Mouse (Mus musculus): Measurements from ENCODE around the gene Arhgap23. TPM values are rescaled to one million over a fixed set of nuclear protein-coding genes. Genes with fewer than 3 reads are reported as not detected.

The Arhgap23 gene
- polyA plus RNA-seq, 1 experiment from 2014 or later = 8.4 TPM

- 58% methylated on average over 13 of the region's 13 CpGs for WGBS
- H3K4me2 ChIP-seq (replicated peaks) = no peak overlapping the region
These were observed 96.5 kb downstream of the Arhgap23 start for GRCm38 (mm10) chr11:97511661-97512369.

GRCm38 (mm10) chr11:97512511-97512910, 97.2 kb downstream of the Arhgap23 start:
- 33% methylated on average over 6 of the region's 6 CpGs for WGBS
- Histone ChIP-seq H3K4me2 (replicated peaks) (no peak overlapping the region), H3K9ac (replicated peaks) (no peak overlapping the region), H3K27me3 (no peaks in the 10 kb centered on the region), H3K4me3 (no peak overlapping the region), H3K9me3 (no peaks in the 10 kb centered on the region), H3K36me3 (peaks cover 23% of the 10 kb centered on the region), H3K27ac (replicated peaks) (no peak overlapping the region), H3K4me1 (0 out of 2 replicates have a peak, but pooled peaks cover 3% of the 10 kb centered on the region)
- no peak for ATAC-seq (replicated peaks)

More at GRCm38 (mm10) chr11:97511661-97512369, 96.5 kb downstream of the Arhgap23 start:
- Histone ChIP-seq H3K4me3 (no peak overlapping the region), H3K36me3 (peaks cover 20% of the 10 kb centered on the region), H3K27ac (replicated peaks) (no peak overlapping the region), H3K9ac (replicated peaks) (no peak overlapping the region), H3K4me1 (0 out of 2 replicates have a peak, but pooled peaks cover 3% of the 10 kb centered on the region), H3K27me3 (no peaks in the 10 kb centered on the region), H3K9me3 (no peaks in the 10 kb centered on the region)
- no peak for ATAC-seq (replicated peaks)

GRCm38 (mm10) chr11:97513066-97513465, 97.7 kb downstream of the Arhgap23 start:
- 72% methylated on average over 3 of the region's 3 CpGs for WGBS
- Histone ChIP-seq H3K36me3 (peaks cover 27% of the 10 kb centered on the region), H3K9ac (replicated peaks) (no peak overlapping the region), H3K4me2 (replicated peaks) (no peak overlapping the region), H3K27ac (replicated peaks) (no peak overlapping the region), H3K4me1 (0 out of 2 replicates have a peak, but pooled peaks cover 3% of the 10 kb centered on the region), H3K4me3 (no peak overlapping the region), H3K9me3 (no peaks in the 10 kb centered on the region), H3K27me3 (no peaks in the 10 kb centered on the region)
- no peak for ATAC-seq (replicated peaks)

- Histone ChIP-seq H3K36me3 (peaks cover 82% of the 10 kb centered on the region), H3K27me3 (no peaks in the 10 kb centered on the region), H3K9me3 (no peaks in the 10 kb centered on the region), H3K27ac (replicated peaks) (no peak overlapping the region), H3K4me1 (0 out of 2 replicates have a peak, but pooled peaks cover 12% of the 10 kb centered on the region), H3K4me2 (replicated peaks) (no peak overlapping the region), H3K9ac (replicated peaks) (no peak overlapping the region), H3K4me3 (no peak overlapping the region)
- ATAC-seq (replicated peaks) = no peak
- 94% methylated on average over 7 of the region's 7 CpGs for WGBS
These were observed 105.2 kb downstream of the Arhgap23 start for GRCm38 (mm10) chr11:97520541-97520940.

GRCm38 (mm10) chr11:97521741-97522474, 106.6 kb downstream of the Arhgap23 start:
- Histone ChIP-seq H3K27ac (replicated peaks) (no peak overlapping the region), H3K36me3 (peaks cover 80% of the 10 kb centered on the region), H3K4me3 (no peak overlapping the region), H3K27me3 (no peaks in the 10 kb centered on the region), H3K4me1 (0 out of 2 replicates have a peak, but pooled peaks cover 12% of the 10 kb centered on the region), H3K9ac (replicated peaks) (no peak overlapping the region), H3K9me3 (no peaks in the 10 kb centered on the region), H3K4me2 (replicated peaks) (no peak overlapping the region)
- no peak for ATAC-seq (replicated peaks)
- 87% methylated on average over 29 of the region's 29 CpGs for WGBS

GRCm38 (mm10) chr11:97523107-97523506, 107.8 kb downstream of the Arhgap23 start:
- Histone ChIP-seq H3K27ac (replicated peaks) (peak overlapping the region; percentile 27; the same call in 1 of the 2 replicates), H3K4me3 (no peak overlapping the region), H3K27me3 (no peaks in the 10 kb centered on the region), H3K9me3 (no peaks in the 10 kb centered on the region), H3K4me2 (replicated peaks) (no peak overlapping the region), H3K4me1 (0 out of 2 replicates have a peak, but pooled peaks cover 12% of the 10 kb centered on the region), H3K9ac (replicated peaks) (no peak overlapping the region), H3K36me3 (peaks cover 74% of the 10 kb centered on the region)
- WGBS = 90% methylated on average over 14 of the region's 14 CpGs
- no peak for ATAC-seq (replicated peaks)

- Histone ChIP-seq H3K9me3 (no peaks in the 10 kb centered on the region), H3K27me3 (no peaks in the 10 kb centered on the region), H3K4me3 (no peak overlapping the region), H3K36me3 (peaks cover 69% of the 10 kb centered on the region), H3K9ac (replicated peaks) (no peak overlapping the region; the same call in 1 of the 2 replicates), H3K4me1 (0 out of 2 replicates have a peak, but pooled peaks cover 12% of the 10 kb centered on the region), H3K4me2 (replicated peaks) (no peak overlapping the region), H3K27ac (replicated peaks) (peak overlapping the region; percentile 27; the same call in 1 of the 2 replicates)
- 21% methylated on average over 1 of the region's 1 CpGs for WGBS
- ATAC-seq (replicated peaks) = peak; percentile 27; the same call in 1 of the 2 replicates
These were observed 108.5 kb downstream of the Arhgap23 start for GRCm38 (mm10) chr11:97523827-97524261.

GRCm38 (mm10) chr11:97524306-97524705, 109.0 kb downstream of the Arhgap23 start:
- Histone ChIP-seq H3K36me3 (peaks cover 70% of the 10 kb centered on the region), H3K27me3 (no peaks in the 10 kb centered on the region), H3K9ac (replicated peaks) (no peak overlapping the region; the same call in 1 of the 2 replicates), H3K4me1 (0 out of 2 replicates have a peak, but pooled peaks cover 12% of the 10 kb centered on the region), H3K9me3 (no peaks in the 10 kb centered on the region), H3K27ac (replicated peaks) (peak overlapping the region; percentile 23), H3K4me3 (no peak overlapping the region), H3K4me2 (replicated peaks) (no peak overlapping the region)
- ATAC-seq (replicated peaks) = no peak
- 68% methylated on average over 9 of the region's 9 CpGs for WGBS

- no peak overlapping the region for H3K9ac ChIP-seq (replicated peaks)
These were observed 110.0 kb downstream of the Arhgap23 start for GRCm38 (mm10) chr11:97525313-97525712.

GRCm38 (mm10) chr11:97528282-97528808, 113.0 kb downstream of the Arhgap23 start:
- Histone ChIP-seq H3K9me3 (no peaks in the 10 kb centered on the region), H3K36me3 (peaks cover 43% of the 10 kb centered on the region), H3K9ac (replicated peaks) (no peak overlapping the region), H3K4me2 (replicated peaks) (no peak overlapping the region), H3K27ac (replicated peaks) (no peak overlapping the region), H3K4me1 (peaks cover 28% of the 10 kb centered on the region), H3K27me3 (peaks cover 6% of the 10 kb centered on the region; the same call in 1 of the 2 replicates), H3K4me3 (no peak overlapping the region)
- WGBS = 83% methylated on average over 18 of the region's 18 CpGs
- ATAC-seq (replicated peaks) = no peak

More at GRCm38 (mm10) chr11:97525313-97525712, 110.0 kb downstream of the Arhgap23 start:
- H3K9me3 ChIP-seq = no peaks in the 10 kb centered on the region
- no peaks in the 10 kb centered on the region for H3K27me3 ChIP-seq
- WGBS = 92% methylated on average over 6 of the region's 6 CpGs
- peaks cover 65% of the 10 kb centered on the region for H3K36me3 ChIP-seq
- H3K4me2 ChIP-seq (replicated peaks) = no peak overlapping the region
- H3K27ac ChIP-seq (replicated peaks) = no peak overlapping the region
- no peak overlapping the region for H3K4me3 ChIP-seq
- H3K4me1 ChIP-seq = 0 out of 2 replicates have a peak, but pooled peaks cover 12% of the 10 kb centered on the region
- ATAC-seq (replicated peaks) = no peak

- peaks cover 23% of the 10 kb centered on the region for H3K27me3 ChIP-seq
- no peak overlapping the region for H3K9ac ChIP-seq (replicated peaks)
- peaks cover 25% of the 10 kb centered on the region for H3K4me1 ChIP-seq
- H3K9me3 ChIP-seq = no peaks in the 10 kb centered on the region
- no peak overlapping the region for H3K4me2 ChIP-seq (replicated peaks)
- no peak overlapping the region for H3K27ac ChIP-seq (replicated peaks)
- H3K4me3 ChIP-seq = no peak overlapping the region
- no peak for ATAC-seq (replicated peaks)
- WGBS = 91% methylated on average over 5 of the region's 6 CpGs
- H3K36me3 ChIP-seq = peaks cover 37% of the 10 kb centered on the region
These were observed 114.7 kb downstream of the Arhgap23 start for GRCm38 (mm10) chr11:97530069-97530468.

Data from forebrain, embryonic 15.5 days (tissue).